Mouse (Mus musculus) E14TG2a.4 (cell line): Measurements from ENCODE around the gene Proser3.

ENCODE experiments used
- CTCF ChIP-seq: conservative IDR thresholded peaks from 2 replicates; pipeline ENCODE4 v1.5.1; 2014; ENCODE audit warnings: low read length
- POU5F1 ChIP-seq: IDR thresholded peaks from 2 replicates; pipeline ENCODE4 v1.6.1; 2014; ENCODE audit warnings: low read length, borderline replicate concordance

- TF ChIP-seq CTCF: no peak
- no peak for TF ChIP-seq POU5F1
Observed at GRCm38 (mm10) chr7:30550603-30551002, 1.5 kb downstream of the Proser3 start.
